Mouse (Mus musculus): ENCODE results near the gene Haus8. TPM values are rescaled to one million over a fixed set of nuclear protein-coding genes. Genes with fewer than 3 reads are reported as not detected.

Haus8 gene
- 27.6 TPM for polyA plus RNA-seq (2014; fragmentation: Illumina TruSeq; extraction: RNeasy Lipid Tissue Mini Kit (QIAGEN cat#74804); ENCODE audit: low read depth, low replicate concordance)

DNA sequence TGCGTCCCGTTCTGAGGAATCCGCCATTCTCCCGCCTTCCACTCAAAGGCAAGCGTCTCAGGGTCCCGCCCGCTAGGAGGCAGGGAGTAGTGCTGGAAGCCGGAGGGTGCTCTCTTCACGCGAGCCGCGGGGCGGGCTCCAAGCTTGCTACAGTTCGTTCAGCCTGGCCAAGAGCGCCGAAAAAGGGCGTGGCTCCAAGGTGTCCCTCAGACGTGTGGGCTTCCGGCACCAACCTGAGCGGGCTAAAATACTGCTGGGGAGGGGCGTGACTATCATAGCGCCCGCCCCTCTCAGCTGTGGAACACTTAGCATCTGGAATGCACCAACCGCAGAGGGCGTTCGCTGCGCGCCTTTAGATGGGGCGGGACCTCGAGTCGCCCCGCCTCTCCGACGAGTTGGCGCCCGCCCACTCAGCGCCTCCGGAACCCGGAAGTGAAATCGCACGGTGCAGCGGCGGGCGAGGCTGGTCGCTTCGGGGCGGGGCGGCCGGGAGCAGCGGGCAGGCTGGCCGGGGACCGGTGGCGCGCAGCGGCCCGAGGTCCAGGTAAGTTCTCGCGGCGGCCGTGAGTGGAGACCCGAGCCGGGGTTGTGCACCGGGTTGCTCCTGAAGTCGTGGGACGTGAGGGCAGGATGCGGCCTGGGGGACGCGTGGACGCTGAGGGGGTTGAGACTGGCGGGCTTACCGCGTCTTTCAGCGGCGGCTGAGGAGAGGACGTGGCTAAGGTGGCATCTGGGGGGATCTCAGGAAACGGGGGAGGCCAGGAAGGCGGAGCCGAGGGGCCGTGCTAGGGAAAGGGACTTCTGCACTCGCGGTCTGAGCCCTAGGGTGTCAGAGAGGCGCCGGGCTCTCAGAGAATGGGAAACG is at the start of gene Haus8, which contains the start of gene Myo9b:
TSS of gene Haus8 (minus strand) at position 649 of the 865 bp plus-strand sequence.
TSS of gene Myo9b (plus strand) at position 429 of the 865 bp plus-strand sequence.

Other genes starting within 250 kb of the Haus8 start
- gene Myo9b, start 220 bp downstream of the Haus8 start, polyA plus RNA-seq (2014; fragmentation: Illumina TruSeq; extraction: RNeasy Lipid Tissue Mini Kit (QIAGEN cat#74804); ENCODE audit: low read depth, low replicate concordance) = 24.4 TPM
- gene Use1, start 93.9 kb upstream of the Haus8 start, polyA plus RNA-seq (2014; fragmentation: Illumina TruSeq; extraction: RNeasy Lipid Tissue Mini Kit (QIAGEN cat#74804); ENCODE audit: low read depth, low replicate concordance) = 174 TPM
- gene Ocel1, start 98.4 kb upstream of the Haus8 start, polyA plus RNA-seq (2014; fragmentation: Illumina TruSeq; extraction: RNeasy Lipid Tissue Mini Kit (QIAGEN cat#74804); ENCODE audit: low read depth, low replicate concordance) = 9.2 TPM
- 35.0 TPM for gene Nr2f6, start 109.0 kb upstream of the Haus8 start, polyA plus RNA-seq (2014; fragmentation: Illumina TruSeq; extraction: RNeasy Lipid Tissue Mini Kit (QIAGEN cat#74804); ENCODE audit: low read depth, low replicate concordance)
- 54.2 TPM for gene Ushbp1, start 122.9 kb upstream of the Haus8 start, polyA plus RNA-seq (2014; fragmentation: Illumina TruSeq; extraction: RNeasy Lipid Tissue Mini Kit (QIAGEN cat#74804); ENCODE audit: low read depth, low replicate concordance)
- gene Babam1, start 123.9 kb upstream of the Haus8 start, polyA plus RNA-seq (2014; fragmentation: Illumina TruSeq; extraction: RNeasy Lipid Tissue Mini Kit (QIAGEN cat#74804); ENCODE audit: low read depth, low replicate concordance) = 74.7 TPM
- gene Ankle1, start 133.1 kb upstream of the Haus8 start, polyA plus RNA-seq (2014; fragmentation: Illumina TruSeq; extraction: RNeasy Lipid Tissue Mini Kit (QIAGEN cat#74804); ENCODE audit: low read depth, low replicate concordance) = not detected
- gene Abhd8, start 190.7 kb upstream of the Haus8 start, polyA plus RNA-seq (2014; fragmentation: Illumina TruSeq; extraction: RNeasy Lipid Tissue Mini Kit (QIAGEN cat#74804); ENCODE audit: low read depth, low replicate concordance) = 21.8 TPM
- gene Mrpl34, start 192.0 kb upstream of the Haus8 start, polyA plus RNA-seq (2014; fragmentation: Illumina TruSeq; extraction: RNeasy Lipid Tissue Mini Kit (QIAGEN cat#74804); ENCODE audit: low read depth, low replicate concordance) = 132 TPM
- gene Dda1, start 196.3 kb upstream of the Haus8 start, polyA plus RNA-seq (2014; fragmentation: Illumina TruSeq; extraction: RNeasy Lipid Tissue Mini Kit (QIAGEN cat#74804); ENCODE audit: low read depth, low replicate concordance) = 38.0 TPM
- 12.2 TPM for gene Ano8, start 213.0 kb upstream of the Haus8 start, polyA plus RNA-seq (2014; fragmentation: Illumina TruSeq; extraction: RNeasy Lipid Tissue Mini Kit (QIAGEN cat#74804); ENCODE audit: low read depth, low replicate concordance)
- 20.3 TPM for gene Gtpbp3, start 215.2 kb upstream of the Haus8 start, polyA plus RNA-seq (2014; fragmentation: Illumina TruSeq; extraction: RNeasy Lipid Tissue Mini Kit (QIAGEN cat#74804); ENCODE audit: low read depth, low replicate concordance)
- 17.7 TPM for gene Plvap, start 238.8 kb upstream of the Haus8 start, polyA plus RNA-seq (2014; fragmentation: Illumina TruSeq; extraction: RNeasy Lipid Tissue Mini Kit (QIAGEN cat#74804); ENCODE audit: low read depth, low replicate concordance)

All from heart, adult 10 weeks (tissue).